Mouse (Mus musculus) embryonic facial prominence, embryonic 12.5 days (tissue): ENCODE results near the gene Harbi1. TPM values are rescaled to one million over a fixed set of nuclear protein-coding genes. Genes with fewer than 3 reads are reported as not detected.

Experiments
- polyA plus RNA-seq: library from polyadenylated mRNA; unstranded; fragments of >200 nt; fragmentation: Nextera tagmentation; extraction: Ambion mirVana; gene quantifications from 2 replicates; pipeline ENCODE4 v1.2.1, GENCODE M21; 2016

Gene Harbi1
- polyA plus RNA-seq, 1 experiment from 2014 or later = 24.9 TPM

Other genes starting within 250 kb of the Harbi1 start
- 115 and 124 TPM in 2 replicates for gene Ckap5, start 184.1 kb upstream of the Harbi1 start, polyA plus RNA-seq
- gene F2, start 74.4 kb upstream of the Harbi1 start, polyA plus RNA-seq = 0.15 and 0.31 TPM in 2 replicates
- 12.8 and 13.3 TPM in 2 replicates for gene Zfp408, start 61.1 kb upstream of the Harbi1 start, polyA plus RNA-seq
- 100 and 102 TPM in 2 replicates for gene Arhgap1, start 61.0 kb upstream of the Harbi1 start, polyA plus RNA-seq
- 29.3 and 29.8 TPM in 2 replicates for gene Atg13, start 276 bp upstream of the Harbi1 start, polyA plus RNA-seq
- 21.9 and 22.2 TPM in 2 replicates for gene Ambra1, start 19.3 kb downstream of the Harbi1 start, polyA plus RNA-seq
- gene Chrm4, start 216.4 kb downstream of the Harbi1 start, polyA plus RNA-seq = 0.65 and 1.2 TPM in 2 replicates
- 1,900 and 1,964 TPM in 2 replicates for gene Mdk, start 221.4 kb downstream of the Harbi1 start, polyA plus RNA-seq
- 0.36 and 0.73 TPM in 2 replicates for gene Gm9821, start 234.9 kb downstream of the Harbi1 start, polyA plus RNA-seq